Mouse (Mus musculus): Measurements from ENCODE around the gene Aldh4a1.

DNA sequence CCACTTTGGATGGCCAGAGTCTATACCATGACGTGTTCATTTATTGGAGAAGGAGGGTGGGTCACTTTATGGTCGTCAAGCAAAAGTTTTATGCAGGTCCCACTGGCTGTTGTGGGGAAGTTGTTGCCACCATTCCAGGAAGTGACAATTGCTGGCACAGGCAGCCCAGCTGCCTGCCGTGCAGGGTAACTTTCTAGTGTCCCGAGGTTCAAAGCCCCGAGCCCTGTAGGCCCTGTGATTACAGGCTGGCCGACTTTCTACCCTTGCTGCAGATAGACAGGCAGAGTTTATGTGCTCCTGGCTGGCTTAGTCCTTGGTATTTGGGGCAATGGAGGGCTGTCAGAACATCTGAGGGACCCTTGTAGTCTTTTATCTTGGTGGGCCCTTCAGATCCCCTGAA, 43.2 kb upstream of the Aldh4a1 start:
- TF ChIP-seq CTCF (conservative IDR thresholded peaks at IDR 0.05; ENCODE audit: insufficient read depth, insufficient read length, low read depth, low read length), result no peak
- no peak for TF ChIP-seq POLR2A (IDR thresholded peaks at IDR 0.05; ENCODE audit: low read depth, low read length)

Data from kidney, adult 2 months (tissue).